Mouse (Mus musculus): ENCODE results near the gene Rasgef1b. TPM values are rescaled to one million over a fixed set of nuclear protein-coding genes. Genes with fewer than 3 reads are reported as not detected.

Rasgef1b gene
- polyA plus RNA-seq, 1 experiment from 2014 or later, result 6.3 TPM

DNA sequence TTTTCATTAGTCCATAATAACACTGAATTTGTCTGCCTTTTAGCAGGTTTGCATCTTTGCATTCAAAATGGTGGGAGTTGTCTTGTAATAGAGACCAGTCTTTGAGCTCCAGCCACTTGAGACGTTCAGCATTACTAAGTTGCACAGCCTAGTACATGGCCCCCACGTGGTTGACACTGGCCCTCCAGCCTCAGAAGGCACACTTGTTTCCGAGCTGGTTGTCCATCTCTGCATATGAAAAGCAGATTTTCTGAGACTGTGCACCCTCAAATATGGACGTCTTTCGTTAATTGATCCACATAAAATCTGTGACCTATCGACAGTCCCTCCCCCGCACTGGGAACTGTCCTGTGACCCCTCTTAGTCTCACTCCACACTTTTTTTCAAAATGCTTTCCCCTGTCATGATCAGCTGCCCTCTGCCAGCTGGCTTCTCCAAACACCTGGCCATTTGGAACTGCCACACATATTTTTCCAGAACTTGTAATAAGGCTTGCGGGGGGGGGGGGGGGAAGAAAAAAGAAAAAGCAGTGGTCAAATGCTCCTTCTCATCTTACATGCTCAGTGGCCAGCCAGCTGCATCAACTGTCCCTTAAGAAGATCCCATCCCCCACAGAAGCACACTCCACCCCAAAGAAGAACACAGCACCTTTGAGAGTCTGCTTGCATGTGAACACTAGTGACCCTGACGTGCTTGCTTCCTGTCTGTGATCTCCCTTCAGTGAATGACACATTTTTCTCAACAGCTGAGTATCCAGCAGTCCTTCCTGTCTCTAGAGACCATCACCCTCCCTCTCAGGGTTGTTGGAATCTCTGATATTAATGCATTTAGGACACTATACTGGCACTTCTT is 231.7 kb downstream of the Rasgef1b start:
- Histone ChIP-seq H3K27me3 (replicated peaks) (no peaks in the 10 kb centered on the region), H3K27ac (no peak overlapping the region), H3K36me3 (no peaks in the 10 kb centered on the region), H3K9ac (no peak overlapping the region), H3K4me2 (no peak overlapping the region), H3K9me3 (replicated peaks) (no peaks in the 10 kb centered on the region), H3K4me3 (no peak overlapping the region), H3K4me1 (peaks cover 16% of the 10 kb centered on the region; the same call in 1 of the 2 replicates)
- no peak for ATAC-seq
- WGBS (ENCODE audit: insufficient replicate concordance), result 65% methylated on average over 9 of the region's 9 CpGs

- Histone ChIP-seq H3K9me3 (replicated peaks) (no peaks in the 10 kb centered on the region), H3K27me3 (replicated peaks) (no peaks in the 10 kb centered on the region), H3K4me1 (peaks cover 16% of the 10 kb centered on the region; the same call in 1 of the 2 replicates), H3K4me2 (no peak overlapping the region), H3K4me3 (no peak overlapping the region), H3K36me3 (no peaks in the 10 kb centered on the region), H3K9ac (no peak overlapping the region), H3K27ac (no peak overlapping the region)
- 55% methylated on average over 1 of the region's 1 CpGs for WGBS (ENCODE audit: insufficient replicate concordance)
- ATAC-seq, result no peak
Measured at GRCm38 (mm10) chr5:99496157-99496453, 232.8 kb downstream of the Rasgef1b start.

GRCm38 (mm10) chr5:99495354-99496156 is 233.3 kb downstream of the Rasgef1b start:
- 64% methylated on average over 10 of the region's 10 CpGs for WGBS (ENCODE audit: insufficient replicate concordance)
- Histone ChIP-seq H3K4me1 (peaks cover 16% of the 10 kb centered on the region; the same call in 1 of the 2 replicates), H3K9ac (no peak overlapping the region), H3K4me3 (no peak overlapping the region), H3K9me3 (replicated peaks) (no peaks in the 10 kb centered on the region), H3K4me2 (no peak overlapping the region), H3K36me3 (no peaks in the 10 kb centered on the region), H3K27ac (no peak overlapping the region), H3K27me3 (replicated peaks) (no peaks in the 10 kb centered on the region)
- ATAC-seq, result no peak

- Histone ChIP-seq H3K9ac (no peak overlapping the region), H3K36me3 (no peaks in the 10 kb centered on the region), H3K27me3 (replicated peaks) (no peaks in the 10 kb centered on the region), H3K4me3 (no peak overlapping the region), H3K4me2 (peak overlapping the region; percentile 8; the same call in 1 of the 2 replicates), H3K27ac (no peak overlapping the region), H3K4me1 (peaks cover 16% of the 10 kb centered on the region; the same call in 1 of the 2 replicates), H3K9me3 (replicated peaks) (no peaks in the 10 kb centered on the region)
- ATAC-seq, result no peak
- 26% methylated on average over 9 of the region's 9 CpGs for WGBS (ENCODE audit: insufficient replicate concordance)
Measured at GRCm38 (mm10) chr5:99493861-99494260, 235.0 kb downstream of the Rasgef1b start.

GRCm38 (mm10) chr5:99493017-99493416 is 235.8 kb downstream of the Rasgef1b start:
- H3K27ac ChIP-seq, result no peak overlapping the region
- WGBS (ENCODE audit: insufficient replicate concordance), result 68% methylated on average over 3 of the region's 3 CpGs
- H3K36me3 ChIP-seq, result no peaks in the 10 kb centered on the region
- no peak for ATAC-seq
- H3K9ac ChIP-seq, result no peak overlapping the region
- no peak overlapping the region for H3K4me3 ChIP-seq
- H3K4me2 ChIP-seq, result no peak overlapping the region
- peaks cover 16% of the 10 kb centered on the region; the same call in 1 of the 2 replicates for H3K4me1 ChIP-seq
- H3K9me3 ChIP-seq (replicated peaks), result no peaks in the 10 kb centered on the region
- H3K27me3 ChIP-seq (replicated peaks), result no peaks in the 10 kb centered on the region

- no peak overlapping the region for H3K4me2 ChIP-seq
- ATAC-seq, result no peak
- no peaks in the 10 kb centered on the region for H3K36me3 ChIP-seq
- no peak overlapping the region for H3K27ac ChIP-seq
- no peaks in the 10 kb centered on the region for H3K9me3 ChIP-seq (replicated peaks)
- no peak overlapping the region for H3K4me3 ChIP-seq
- H3K9ac ChIP-seq, result no peak overlapping the region
- no peaks in the 10 kb centered on the region for H3K4me1 ChIP-seq
- 41% methylated on average over 6 of the region's 6 CpGs for WGBS (ENCODE audit: insufficient replicate concordance)
- no peaks in the 10 kb centered on the region for H3K27me3 ChIP-seq (replicated peaks)
Measured at GRCm38 (mm10) chr5:99488479-99489158, 240.2 kb downstream of the Rasgef1b start.

- H3K4me2 ChIP-seq, result no peak overlapping the region
- H3K36me3 ChIP-seq, result no peaks in the 10 kb centered on the region
- H3K9me3 ChIP-seq (replicated peaks), result no peaks in the 10 kb centered on the region
- H3K4me1 ChIP-seq, result peaks cover 10% of the 10 kb centered on the region
- H3K4me3 ChIP-seq, result no peak overlapping the region
- ATAC-seq, result no peak
- 63% methylated on average over 5 of the region's 5 CpGs for WGBS (ENCODE audit: insufficient replicate concordance)
- no peak overlapping the region for H3K27ac ChIP-seq
- no peaks in the 10 kb centered on the region for H3K27me3 ChIP-seq (replicated peaks)
- no peak overlapping the region for H3K9ac ChIP-seq
Measured at GRCm38 (mm10) chr5:99487009-99487858, 241.6 kb downstream of the Rasgef1b start.

GRCm38 (mm10) chr5:99483162-99483561 is 245.7 kb downstream of the Rasgef1b start:
- no peak overlapping the region for H3K27ac ChIP-seq
- H3K4me2 ChIP-seq, result no peak overlapping the region
- WGBS (ENCODE audit: insufficient replicate concordance), result 69% methylated on average over 5 of the region's 5 CpGs
- H3K4me3 ChIP-seq, result no peak overlapping the region
- ATAC-seq, result no peak
- H3K4me1 ChIP-seq, result peaks cover 34% of the 10 kb centered on the region
- H3K9ac ChIP-seq, result no peak overlapping the region
- no peaks in the 10 kb centered on the region for H3K9me3 ChIP-seq (replicated peaks)
- H3K27me3 ChIP-seq (replicated peaks), result no peaks in the 10 kb centered on the region
- no peaks in the 10 kb centered on the region for H3K36me3 ChIP-seq

- 37% methylated on average over 5 of the region's 6 CpGs for WGBS (ENCODE audit: insufficient replicate concordance)
- Histone ChIP-seq H3K4me1 (peaks cover 39% of the 10 kb centered on the region), H3K4me2 (no peak overlapping the region), H3K27ac (no peak overlapping the region), H3K9me3 (replicated peaks) (no peaks in the 10 kb centered on the region), H3K36me3 (no peaks in the 10 kb centered on the region), H3K4me3 (no peak overlapping the region), H3K27me3 (replicated peaks) (no peaks in the 10 kb centered on the region), H3K9ac (no peak overlapping the region)
- ATAC-seq, result peak; percentile 76
Measured at GRCm38 (mm10) chr5:99482524-99482923, 246.3 kb downstream of the Rasgef1b start.

GRCm38 (mm10) chr5:99482016-99482415 is 246.8 kb downstream of the Rasgef1b start:
- no peaks in the 10 kb centered on the region for H3K36me3 ChIP-seq
- H3K9ac ChIP-seq, result no peak overlapping the region
- H3K9me3 ChIP-seq (replicated peaks), result no peaks in the 10 kb centered on the region
- H3K4me2 ChIP-seq, result no peak overlapping the region
- ATAC-seq, result no peak
- peaks cover 44% of the 10 kb centered on the region for H3K4me1 ChIP-seq
- no peak overlapping the region for H3K27ac ChIP-seq
- H3K27me3 ChIP-seq (replicated peaks), result no peaks in the 10 kb centered on the region
- 83% methylated on average over 7 of the region's 7 CpGs for WGBS (ENCODE audit: insufficient replicate concordance)
- no peak overlapping the region for H3K4me3 ChIP-seq
